Mouse (Mus musculus) testis, adult 2 months (tissue): Measurements from ENCODE around the gene Rmnd5b.

Experiments
- CTCF ChIP-seq: fragments of 200-500 bp; IDR thresholded peaks from 2 replicates; pipeline ENCODE4 v1.5.1; 2012; ENCODE audit warnings: low read depth, mild to moderate bottlenecking, inconsistent platforms, low read length, moderate library complexity; ENCODE audit not compliant: control insufficient read depth, insufficient read depth, insufficient replicate concordance
- POLR2A ChIP-seq: fragments of 200-500 bp; IDR thresholded peaks from 2 replicates; pipeline ENCODE4 v1.6.1; 2012; ENCODE audit warnings: low read depth, mild to moderate bottlenecking, inconsistent platforms, low read length, moderate library complexity; ENCODE audit not compliant: control insufficient read depth

DNA sequence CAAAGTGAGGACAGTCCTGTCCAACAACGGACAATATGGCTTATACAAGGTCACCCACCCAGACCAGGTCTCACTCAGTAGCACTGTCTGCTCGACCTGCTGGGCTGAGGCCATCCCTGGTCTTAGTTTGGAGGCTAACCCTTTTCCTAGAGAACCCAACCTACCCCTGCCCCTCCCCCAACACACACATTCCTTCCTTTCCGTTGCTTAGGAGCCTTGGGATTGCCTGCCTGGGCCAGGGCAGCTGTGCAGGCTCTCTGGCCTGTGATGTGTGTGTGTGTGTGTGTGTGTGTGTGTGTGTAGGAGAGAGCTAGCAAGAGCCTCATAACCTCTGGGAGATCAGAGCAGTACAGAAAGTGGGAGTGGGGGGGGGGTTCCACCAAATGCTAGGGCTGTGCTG lies 12.9 kb upstream of the Rmnd5b start:
- peak; percentile 52; the same call in 1 of the 2 replicates for TF ChIP-seq POLR2A
- no peak for TF ChIP-seq CTCF
